Mouse (Mus musculus): ENCODE data around the gene Shkbp1.

Gene Shkbp1

DNA sequence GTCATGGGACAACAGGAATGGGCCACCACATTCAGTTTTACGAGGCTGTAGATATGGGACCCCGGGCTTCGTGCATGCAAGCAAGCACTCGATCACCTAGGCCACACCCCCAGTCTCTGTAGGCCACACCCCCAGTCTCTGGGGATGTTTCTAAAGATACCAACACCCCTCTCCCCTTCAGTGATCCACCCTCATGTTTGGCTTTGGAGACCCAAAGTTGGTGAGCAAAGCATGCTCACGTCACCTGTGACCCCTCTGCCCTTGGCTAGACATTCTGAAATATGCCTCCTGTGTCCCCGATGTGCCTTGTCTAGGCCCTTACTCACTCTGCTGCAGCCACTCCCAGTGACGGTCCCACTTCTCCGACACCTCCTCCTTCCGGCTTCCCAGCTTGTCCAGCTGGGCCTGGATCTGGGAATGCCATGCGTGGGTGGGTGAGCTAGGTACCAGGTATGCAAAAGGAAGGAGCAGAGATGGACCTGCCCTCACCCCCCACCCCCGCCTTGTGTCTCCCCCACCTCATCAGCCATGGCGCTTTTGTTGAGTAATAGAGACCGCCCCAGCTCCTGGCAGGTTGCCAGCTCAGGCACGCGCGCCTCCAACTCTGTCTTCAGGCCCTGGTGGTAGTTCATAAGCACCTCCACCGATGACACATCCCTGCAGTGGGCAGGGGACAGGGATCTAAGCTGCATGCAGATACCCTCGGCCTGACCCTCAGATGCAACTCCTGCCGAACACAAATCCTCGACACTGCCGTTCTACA lies 10.4 kb upstream of the Shkbp1 start:
- peak; percentile 66 for DNase-seq (ENCODE audit: low read depth, low spot score)

DNA sequence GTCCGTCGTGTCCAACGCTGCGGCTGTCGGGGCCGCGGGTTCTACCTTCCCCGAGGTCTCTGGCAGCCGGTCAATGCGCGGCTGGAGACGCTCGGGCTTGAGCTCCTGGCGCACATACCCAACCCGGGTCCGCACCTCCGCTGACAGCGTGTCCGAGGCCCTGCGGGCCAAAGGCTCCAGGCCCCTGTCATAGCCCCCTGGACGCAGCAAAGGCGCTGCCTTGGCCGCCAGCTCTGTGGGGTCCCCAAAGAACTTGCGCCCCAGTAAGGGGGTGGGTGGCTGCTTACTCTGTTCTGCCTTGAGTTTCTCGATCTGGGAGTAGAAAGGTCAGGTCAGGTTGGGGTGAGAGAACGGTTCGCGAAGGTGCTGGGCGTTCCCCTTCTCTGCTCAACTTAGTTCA lies 8.6 kb upstream of the Shkbp1 start:
- DNase-seq (ENCODE audit: low read depth, low spot score) = no peak

DNA sequence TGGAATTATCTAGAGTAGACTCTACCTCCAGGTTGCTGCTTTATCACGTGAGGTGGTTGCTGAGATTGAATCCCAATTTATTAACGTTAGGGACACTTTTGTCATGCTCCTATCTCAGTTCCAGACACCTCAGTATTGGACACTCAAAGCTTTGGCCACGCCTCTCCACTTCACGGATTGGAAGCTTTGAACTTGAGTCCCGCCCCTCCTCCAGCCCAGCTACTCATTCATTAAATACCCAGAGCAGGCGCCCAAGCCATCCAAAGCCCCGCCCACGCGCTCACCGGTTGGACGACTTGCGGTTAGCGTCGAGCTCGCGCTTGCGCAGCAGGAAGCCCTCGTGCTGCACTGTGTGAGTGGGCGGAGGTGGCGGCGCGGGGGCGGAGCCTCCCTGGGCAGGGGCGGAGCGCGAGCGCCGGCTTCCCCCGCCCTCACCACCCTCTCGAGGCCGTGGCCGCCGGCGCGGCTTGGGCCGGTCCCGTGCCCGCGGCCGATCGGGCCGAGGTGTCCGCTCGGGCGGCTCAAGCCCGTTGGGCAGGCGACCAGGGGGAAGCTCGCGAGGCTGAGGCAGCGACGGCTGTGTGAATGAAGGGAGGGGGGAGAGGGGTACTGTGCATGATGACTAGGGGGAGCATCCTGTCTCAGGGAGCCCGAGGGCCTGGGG lies 5.6 kb upstream of the Shkbp1 start:
- DNase-seq (ENCODE audit: low read depth, low spot score) = peak; percentile 100

DNA sequence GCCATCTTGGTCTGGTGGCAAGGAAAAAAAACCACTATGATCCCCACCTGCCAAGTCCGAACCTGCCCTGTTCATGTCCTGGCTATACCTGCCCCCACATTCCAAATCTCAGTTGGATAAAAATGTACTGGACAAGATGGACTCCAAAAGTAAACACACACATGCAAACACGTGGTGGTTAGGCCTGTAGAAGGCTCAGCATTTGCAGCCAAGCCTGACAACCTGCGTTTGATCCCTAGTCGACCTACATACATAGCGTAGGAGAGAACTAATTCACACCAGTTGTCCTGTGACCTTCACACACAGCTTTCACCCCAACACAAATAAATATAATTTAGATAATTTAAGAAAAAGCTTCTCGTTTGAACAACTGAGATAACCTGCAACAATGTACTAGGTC lies 4.9 kb upstream of the Shkbp1 start:
- no peak for DNase-seq (ENCODE audit: low read depth, low spot score)

DNA sequence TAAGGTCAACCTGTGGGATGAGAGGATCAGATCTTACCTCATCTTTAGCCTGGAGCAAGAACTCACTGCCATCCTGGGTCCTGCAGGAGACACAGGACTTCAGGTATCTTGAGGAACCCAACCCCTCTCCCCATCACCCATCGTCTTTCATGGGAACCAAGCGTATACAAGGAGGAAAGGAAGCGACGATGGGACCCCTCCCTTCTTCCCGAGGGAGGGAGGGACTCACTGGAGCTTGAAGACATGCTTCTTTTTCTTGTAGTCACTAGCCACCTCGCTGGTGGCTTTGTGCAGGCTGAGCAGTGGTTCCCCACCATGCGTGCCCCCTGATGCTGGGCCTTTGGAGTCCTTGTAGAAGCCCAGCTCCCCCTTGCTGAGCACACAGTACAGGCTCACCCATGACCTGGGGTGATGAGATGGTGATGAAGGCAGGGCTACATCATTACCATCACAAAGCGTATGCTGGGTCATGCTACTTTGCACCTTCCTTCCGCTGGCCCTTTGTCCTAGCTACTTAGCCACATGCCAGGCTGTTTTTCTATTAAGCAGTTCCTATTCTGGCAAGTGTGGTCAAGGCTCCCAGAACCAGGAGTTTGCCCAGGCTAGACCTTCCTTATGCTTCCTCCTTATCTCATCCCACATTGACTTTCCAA lies 4.0 kb upstream of the Shkbp1 start:
- DNase-seq (ENCODE audit: low read depth, low spot score) = peak; percentile 68

DNA sequence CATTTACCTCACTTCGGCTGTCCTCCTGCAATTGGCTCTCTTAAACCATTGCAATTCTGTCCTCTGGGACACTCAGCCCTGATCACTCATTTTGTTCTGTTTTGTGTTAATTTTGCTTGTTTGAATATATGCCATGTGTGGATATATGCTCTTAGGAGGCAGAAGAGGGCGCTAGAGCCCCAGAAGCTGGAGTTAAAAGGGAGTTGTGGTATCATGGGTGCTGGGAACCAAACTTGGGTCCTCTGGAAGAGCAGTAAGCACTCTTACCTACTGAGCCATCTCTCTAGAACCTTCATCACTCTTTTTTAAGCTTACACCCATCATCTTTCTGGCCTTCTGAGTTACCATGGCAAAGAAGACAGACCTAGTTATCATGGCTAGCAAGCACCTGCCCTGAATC lies 3.3 kb upstream of the Shkbp1 start:
- no peak for DNase-seq (ENCODE audit: low read depth, low spot score)

DNA sequence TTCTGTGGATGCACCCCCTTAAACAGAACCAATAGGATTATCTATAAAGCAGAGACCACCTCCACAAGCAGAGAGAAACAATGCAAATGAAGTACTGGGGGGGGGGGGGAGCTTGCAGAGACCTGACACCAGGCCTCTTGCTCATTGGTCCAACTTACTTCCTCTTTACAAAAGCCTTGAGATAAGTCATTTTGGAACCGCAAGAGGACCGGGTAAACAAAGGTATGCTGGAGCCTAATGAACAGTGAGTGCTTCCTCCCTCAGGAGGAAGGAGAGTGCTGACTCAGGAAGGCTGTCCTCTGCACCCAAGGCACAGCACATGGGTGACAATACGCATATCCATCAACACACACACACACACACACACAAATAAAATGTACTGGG lies 1.8 kb upstream of the Shkbp1 start:
- DNase-seq (ENCODE audit: low read depth, low spot score) = no peak

DNA sequence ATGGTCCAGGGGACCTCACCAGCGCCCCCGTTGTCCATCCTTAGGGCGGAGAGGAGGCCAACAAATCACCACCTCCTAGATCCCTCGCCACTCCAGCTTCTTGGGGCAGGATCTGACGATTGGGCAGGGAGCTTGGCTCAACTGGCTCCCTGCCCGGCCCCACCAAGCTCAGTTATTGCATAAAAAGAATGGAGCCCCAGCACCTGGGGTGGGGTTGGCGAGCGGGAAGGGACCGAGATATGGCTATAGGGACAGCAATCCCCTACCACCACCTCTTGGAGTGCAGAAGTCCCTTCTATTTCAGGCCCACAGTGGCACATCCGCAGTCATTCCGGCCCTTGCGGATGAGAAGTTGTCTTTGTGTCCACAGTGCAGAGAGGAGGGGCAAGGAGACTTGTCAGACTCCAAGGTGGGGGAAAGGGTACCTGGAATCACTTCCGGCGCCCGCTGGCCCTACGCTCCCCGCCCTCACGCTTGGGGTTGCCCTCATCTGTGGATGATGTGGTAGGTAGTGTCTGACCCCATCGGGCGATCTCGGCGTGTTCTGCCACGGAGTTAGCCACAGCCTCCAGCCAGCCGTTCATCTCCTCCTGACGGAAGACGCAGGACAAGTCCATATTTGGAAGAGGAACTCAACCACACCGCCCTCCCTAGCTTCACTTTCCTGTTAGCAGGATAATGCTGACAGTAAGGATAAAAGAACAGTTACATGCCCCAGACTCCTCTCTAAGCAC lies 1.2 kb upstream of the Shkbp1 start, which contains the start of gene Gm20479:
Gene Gm20479 (minus strand): TSS at position 559 of the 734 bp plus-strand sequence.
- DNase-seq (ENCODE audit: low read depth, low spot score) = no peak

DNA sequence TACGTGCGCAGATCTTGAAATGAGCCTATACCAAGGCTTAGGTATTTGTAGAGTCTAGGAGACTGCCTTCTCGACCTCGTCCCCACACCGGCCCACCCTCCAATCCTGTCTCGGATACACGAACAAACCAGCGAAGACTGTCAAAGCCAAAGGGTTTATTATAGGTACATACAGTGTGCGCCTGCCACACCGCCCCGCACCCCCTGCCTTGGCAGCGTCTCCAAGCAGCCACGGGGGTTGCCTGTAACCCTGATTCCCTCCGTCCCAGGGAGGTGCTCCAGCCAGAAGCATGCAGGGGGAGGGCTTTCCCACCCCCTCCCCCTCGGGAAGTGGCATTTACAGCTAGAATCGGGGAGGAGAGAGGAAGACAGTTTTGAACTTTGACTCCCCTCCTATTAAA lies 429 bp upstream of the Shkbp1 start:
- no peak for DNase-seq (ENCODE audit: low read depth, low spot score)

DNA sequence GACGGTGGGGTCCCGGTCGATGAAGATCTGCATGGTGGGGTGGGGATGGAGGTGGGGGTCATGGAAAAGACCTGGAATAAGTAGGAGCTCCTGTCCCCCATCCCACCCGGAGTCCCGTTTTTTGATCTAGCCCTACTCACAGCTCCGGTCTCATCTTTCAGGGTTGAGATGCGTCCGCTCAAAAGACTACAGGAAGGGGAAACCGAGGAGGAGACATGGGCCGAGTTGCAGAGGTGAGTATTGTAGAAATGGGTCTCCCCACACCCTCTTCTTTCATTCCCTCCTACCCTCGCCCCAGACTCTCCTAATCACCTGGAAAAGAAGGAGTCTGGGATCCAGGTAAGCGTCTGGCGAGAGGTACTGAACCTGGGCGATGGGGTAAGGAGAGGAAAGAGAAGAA lies 558 bp downstream of the Shkbp1 start:
- DNase-seq (ENCODE audit: low read depth, low spot score) = no peak

DNA sequence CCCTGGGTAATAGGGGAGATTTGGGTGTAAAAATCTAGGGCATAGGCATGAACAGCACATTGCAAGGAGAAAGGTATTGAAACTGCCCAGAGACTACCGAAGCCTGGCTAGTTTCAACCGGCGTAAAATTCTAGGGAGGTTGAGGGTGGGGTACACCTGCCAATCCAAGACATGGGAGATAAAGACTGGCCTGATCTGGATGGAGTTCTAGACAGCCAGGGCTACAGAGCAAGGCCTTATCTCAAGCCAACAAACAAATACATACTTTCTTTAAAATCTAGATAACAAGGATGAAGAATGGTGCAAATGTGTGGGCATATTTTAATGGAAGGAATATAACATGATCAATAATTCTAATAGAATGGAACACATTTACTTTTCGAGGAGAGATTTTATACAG lies 1.0 kb downstream of the Shkbp1 start:
- no peak for DNase-seq (ENCODE audit: low read depth, low spot score)

DNA sequence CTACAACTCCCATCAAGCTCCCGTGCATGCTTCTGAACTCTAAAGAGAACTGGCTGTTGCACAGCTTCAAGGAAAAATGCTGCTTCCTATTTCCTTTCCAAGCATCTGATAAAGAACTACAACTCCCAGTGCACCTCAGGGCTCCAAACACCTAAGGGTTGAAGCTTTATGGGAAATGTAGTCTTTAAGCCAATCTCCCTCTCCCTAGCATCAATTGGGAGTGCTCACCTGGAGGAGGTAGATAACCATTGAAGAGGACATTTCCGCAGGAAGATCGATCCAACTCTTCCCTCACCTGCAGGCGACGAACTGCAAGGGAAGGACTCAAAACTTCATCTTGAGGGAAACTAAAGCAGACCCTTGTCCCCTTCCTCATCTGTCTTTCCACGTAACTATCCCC lies 1.7 kb downstream of the Shkbp1 start:
- peak; percentile 70 for DNase-seq (ENCODE audit: low read depth, low spot score)

DNA sequence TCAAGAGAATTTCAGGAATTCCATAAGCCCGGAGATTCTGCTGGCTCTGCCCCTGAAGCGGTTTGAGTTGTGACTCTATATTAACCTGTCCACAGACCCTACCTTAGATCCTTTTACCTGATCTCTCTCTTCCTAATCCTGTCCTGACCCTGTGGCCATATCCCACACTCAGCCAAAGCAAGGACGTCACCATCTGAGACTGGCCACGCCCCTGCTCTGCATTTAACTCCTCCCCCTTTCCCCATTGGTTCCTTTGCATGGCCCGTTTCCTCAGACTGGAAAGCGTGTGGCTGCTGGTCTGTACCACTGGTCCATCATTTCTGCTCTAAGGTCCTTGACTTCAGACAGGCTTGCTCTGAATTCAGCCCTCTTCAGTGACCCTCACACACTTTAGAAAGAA lies 10.4 kb downstream of the Shkbp1 start:
- DNase-seq (ENCODE audit: low read depth, low spot score) = peak; percentile 90

DNA sequence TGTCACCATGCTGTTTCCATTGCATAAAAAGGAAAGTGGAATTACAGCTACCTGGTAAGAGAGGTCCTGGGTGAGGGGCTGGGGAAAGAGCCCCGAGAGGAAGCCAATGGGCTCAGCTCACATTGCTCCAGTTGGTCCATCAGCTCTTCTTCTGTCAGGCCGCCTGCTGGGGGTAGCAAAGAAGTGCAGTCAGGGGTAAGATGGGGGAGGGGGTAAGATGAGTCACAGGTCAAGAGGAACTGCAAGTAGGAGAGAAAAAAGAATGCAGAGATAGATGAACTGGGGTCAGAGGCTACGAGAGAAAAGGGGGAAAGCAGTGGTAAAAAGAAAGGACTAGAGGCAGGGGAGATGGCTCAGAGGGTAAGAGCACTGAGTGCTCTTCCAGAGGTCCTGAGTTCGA lies 13.2 kb downstream of the Shkbp1 start:
- DNase-seq (ENCODE audit: low read depth, low spot score) = peak; percentile 86

DNA sequence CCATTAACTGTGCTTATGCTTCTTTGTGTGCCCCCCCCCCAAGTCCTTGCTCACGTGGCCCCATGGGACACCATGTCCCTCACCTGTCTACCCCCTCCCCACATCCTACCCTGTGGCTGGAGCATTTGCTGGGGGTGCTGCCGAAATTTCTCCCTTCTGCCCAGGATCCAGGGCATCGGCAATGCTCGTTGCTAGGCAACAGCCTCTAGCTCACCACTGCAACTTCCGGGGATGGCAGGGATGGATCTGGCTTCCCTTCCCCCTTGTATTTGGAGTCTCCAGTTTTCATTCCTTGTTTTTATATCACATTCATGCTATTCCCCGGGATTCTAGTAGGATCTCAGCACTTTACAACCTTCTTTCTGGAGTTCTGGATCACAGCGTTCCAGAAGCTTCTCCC lies 16.3 kb downstream of the Shkbp1 start:
- no peak for DNase-seq (ENCODE audit: low read depth, low spot score)

DNA sequence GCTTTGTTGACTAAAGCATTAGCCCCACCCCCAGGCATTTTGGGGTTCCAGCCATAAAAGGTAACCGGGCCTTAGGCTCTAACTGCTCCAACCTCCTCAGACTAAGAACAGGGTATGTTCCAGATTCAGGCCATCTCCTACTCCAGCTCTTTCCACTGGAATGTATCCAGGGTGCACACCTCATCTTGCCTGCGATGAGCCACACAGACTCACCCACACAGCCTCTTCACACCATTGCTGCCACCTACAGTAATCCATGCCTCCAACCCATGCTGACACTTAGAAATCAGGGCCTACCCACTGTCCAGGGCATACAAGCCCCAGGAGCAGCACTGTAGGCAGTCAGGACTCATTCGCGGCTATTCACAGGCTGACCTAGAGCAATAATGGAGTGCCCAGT lies 16.7 kb downstream of the Shkbp1 start:
- DNase-seq (ENCODE audit: low read depth, low spot score) = no peak

DNA sequence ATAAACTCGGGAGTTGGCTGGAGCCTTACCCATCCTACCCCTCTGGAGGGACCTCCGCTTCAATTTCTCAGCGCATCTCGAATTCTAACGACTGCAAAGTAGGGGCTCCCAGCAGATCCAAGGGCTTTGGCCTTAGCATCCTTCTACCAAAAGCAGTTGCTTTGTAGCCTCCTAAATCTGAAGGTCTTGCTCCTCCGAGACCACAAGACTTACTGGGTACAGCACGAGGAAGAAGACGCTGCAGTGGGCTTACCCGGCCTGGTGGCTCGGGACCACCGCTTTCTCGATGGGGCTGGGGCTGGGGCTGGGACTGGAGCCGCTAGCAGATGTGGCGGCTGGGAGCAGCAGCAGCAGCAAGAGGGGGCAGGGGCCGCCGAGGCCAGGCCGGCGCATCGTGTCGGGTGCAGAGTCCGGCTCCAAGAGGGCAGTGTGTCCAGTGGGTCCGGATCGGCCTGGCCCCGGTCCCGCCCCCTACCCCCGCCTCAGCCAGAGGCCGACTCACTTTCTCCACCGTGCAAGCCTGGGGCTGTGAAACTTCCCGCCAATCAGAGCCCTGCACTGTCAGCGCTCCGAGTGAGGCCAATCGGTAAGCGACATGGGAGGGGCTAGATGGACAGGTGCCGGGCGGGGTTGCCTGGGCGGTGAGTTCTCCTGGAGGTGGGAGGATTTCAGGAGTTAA lies 18.5 kb downstream of the Shkbp1 start, which contains the start of gene Ltbp4:
Gene Ltbp4 (minus strand): TSS at position 518 of the 679 bp plus-strand sequence.
- peak; percentile 89 for DNase-seq (ENCODE audit: low read depth, low spot score)

DNA sequence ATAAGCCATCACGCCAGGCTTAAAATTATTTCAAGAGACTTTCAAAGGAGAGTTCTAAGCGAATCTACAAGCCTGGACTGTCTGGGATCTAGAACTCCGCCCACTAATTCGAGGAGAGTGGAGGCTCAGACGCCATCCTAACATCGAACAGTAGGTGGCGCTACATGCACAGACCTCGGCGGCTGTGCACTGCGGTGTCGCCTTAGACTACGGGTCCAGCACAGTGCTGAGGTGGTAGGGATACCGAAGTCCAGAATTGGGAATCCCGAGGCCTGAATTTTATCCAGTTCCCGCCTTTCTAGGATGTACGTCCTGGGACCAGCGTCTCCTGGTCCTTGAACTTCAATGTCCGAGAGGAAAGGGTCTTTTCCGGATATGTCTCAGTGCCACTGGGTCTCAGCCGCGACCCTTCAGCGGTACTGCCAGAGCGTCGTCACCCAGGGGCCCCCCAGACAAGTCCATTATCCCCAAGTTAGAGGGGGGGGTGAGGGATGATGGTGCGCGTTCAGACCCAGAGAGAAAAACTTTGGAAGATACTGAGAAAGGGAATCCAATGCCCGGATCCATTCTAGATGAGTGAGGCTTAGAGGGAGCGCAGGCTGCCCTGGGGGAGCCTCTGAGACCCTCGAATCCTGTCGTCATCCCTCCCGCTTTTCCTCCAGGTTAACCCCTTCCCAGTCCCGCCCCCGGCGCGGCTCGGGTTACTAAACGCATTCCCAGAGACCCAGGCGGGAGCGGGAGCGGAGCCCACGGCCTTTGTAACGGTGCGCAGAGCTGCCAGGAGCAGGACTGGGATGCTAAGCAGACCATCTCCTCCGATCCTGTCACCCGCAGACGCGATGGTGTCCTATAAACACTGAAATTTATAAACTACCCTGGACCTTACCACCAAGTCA lies 19.6 kb downstream of the Shkbp1 start:
- DNase-seq (ENCODE audit: low read depth, low spot score) = peak; percentile 95

DNA sequence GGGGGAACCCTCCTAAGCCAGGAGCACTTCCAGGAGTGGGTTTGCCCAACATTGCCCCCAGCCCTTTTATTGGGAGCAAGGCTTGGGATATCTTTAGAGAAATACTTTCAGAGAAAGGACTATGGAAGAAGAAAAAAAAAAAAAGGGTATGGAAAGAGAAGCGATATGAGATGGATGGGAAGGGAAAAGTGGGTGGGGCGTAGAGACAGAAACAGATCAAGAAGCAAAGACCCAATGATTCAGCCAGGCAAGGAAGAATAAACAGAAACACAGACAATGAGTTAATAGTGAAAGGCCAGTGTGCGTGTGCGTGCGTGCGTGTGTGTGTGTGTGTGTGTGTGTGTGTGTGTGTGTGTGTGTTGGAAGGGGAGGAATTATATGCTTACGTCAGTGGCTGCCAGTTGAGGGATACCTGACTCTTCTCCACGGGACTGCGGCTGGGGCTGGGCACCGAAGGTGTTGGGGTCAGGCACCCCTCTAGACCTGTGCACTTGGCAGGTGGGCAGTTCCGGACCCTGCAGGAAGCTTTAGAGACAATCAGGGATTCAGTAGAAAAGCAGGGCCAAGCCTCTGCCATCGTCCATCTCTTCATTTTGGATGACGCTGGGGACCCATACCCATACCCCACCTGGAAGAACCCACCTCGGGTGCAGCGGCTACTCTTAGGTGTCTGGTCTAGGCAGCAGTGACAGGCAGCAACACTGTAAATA lies 20.7 kb downstream of the Shkbp1 start:
- no peak for DNase-seq (ENCODE audit: low read depth, low spot score)

DNA sequence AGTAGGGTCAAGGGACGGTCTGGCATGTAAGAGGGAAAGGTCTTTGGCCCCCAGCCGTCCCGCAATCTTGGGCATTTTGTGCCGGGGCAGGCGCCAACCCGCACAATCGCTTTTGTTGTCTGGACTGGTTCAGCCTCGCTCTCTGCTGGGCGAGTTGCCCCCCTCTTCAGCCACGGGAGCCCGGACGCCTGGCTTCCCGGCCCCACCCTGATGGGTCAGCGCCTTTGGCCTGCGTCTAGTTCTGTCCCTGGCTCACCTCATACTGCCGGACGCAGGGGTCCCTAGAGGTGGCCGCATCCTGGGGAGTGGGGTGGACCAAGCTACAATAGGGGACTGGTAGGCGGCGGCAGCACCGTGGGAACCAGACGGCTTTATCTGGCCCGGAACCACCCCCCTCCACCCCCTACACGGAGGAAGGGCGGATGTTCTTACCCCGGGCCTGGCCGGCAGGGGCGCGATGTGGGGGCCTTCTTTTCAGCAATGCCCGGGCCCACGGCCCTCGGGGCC lies 21.4 kb downstream of the Shkbp1 start:
- DNase-seq (ENCODE audit: low read depth, low spot score) = no peak
